Comparison of ENCODE assay signal across 30 mouse cellular contexts in the genomic region with DNA sequence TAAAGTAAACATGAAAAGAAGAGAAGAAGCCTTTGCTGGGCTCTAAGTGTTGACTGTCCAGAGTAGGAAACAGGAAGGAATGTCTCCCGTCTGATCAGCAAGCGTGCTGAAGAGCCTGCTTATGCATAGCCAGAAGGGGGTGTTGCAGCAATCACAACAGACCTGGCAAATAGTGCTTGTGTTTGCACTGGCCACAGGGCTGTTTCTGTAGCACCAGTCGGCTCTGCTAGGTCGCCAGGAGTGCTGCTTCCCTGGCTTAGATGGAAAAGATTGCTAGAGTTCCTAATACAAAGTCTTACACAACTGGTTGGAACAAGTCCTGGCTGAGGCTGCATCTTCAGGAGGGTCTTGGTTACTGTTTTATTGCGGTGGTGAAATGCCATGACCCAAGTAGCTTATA. TPM values are rescaled to one million over a fixed set of nuclear protein-coding genes. Genes with fewer than 3 reads are reported as not detected.
DNase-seq lines count a peak whose midpoint lies in the region; ATAC-seq and TF ChIP-seq lines count a peak whose summit lies in the region.
"Had no signal": no experiment of that assay in that cellular context is flagged by ENCODE, and none has a peak within 500 bp of the region (broad histone marks: within the 10 kb centered on the region; RNA-seq: fewer than 3 reads in every experiment).

No protein-coding gene starts in this region.

- H3K36me3 ChIP-seq in intestine, postnatal 0 days (ENCODE audit: control insufficient read depth, insufficient read depth): peaks cover 29% of the 10 kb centered on the region
- peaks cover 9% of the 10 kb centered on the region; the same call in 1 of the 2 replicates for H3K36me3 ChIP-seq in intestine, embryonic 16.5 days (ENCODE audit: control insufficient read depth, insufficient read depth, low read length)
- H3K36me3 ChIP-seq in liver, postnatal 0 days (replicated peaks; ENCODE audit: insufficient read depth, low read length): peaks cover 76% of the 10 kb centered on the region
- H3K36me3 ChIP-seq: hindbrain, embryonic 15.5 days had no signal

- no peaks in the 10 kb centered on the region for H3K4me1 ChIP-seq in intestine, postnatal 0 days (replicated peaks; ENCODE audit: control insufficient read depth, insufficient read depth, low read length)
- H3K4me1 ChIP-seq in intestine, embryonic 16.5 days (ENCODE audit: control insufficient read depth, insufficient read depth, low read length): no peaks in the 10 kb centered on the region
- H3K4me1 ChIP-seq in liver, postnatal 0 days (ENCODE audit: insufficient read depth): no peaks in the 10 kb centered on the region
- H3K4me1 ChIP-seq: forebrain, embryonic 13.5 days; hindbrain, embryonic 10.5 days; hindbrain, embryonic 15.5 days; limb, embryonic 15.5 days; midbrain, embryonic 12.5 days; neural tube, embryonic 13.5 days; stomach, embryonic 15.5 days had no signal

- H3K9me3 ChIP-seq in intestine, postnatal 0 days (ENCODE audit: control insufficient read depth): no peaks in the 10 kb centered on the region
- no peaks in the 10 kb centered on the region for H3K9me3 ChIP-seq in intestine, embryonic 16.5 days (ENCODE audit: control insufficient read depth, low read length)
- H3K9me3 ChIP-seq in liver, postnatal 0 days (ENCODE audit: low read length): no peaks in the 10 kb centered on the region
- H3K9me3 ChIP-seq: forebrain, embryonic 13.5 days; G1E; heart, embryonic 12.5 days; hindbrain, embryonic 10.5 days; hindbrain, embryonic 15.5 days; limb, embryonic 10.5 days; limb, embryonic 15.5 days; megakaryocyte, embryonic 14.5 days; midbrain, embryonic 12.5 days; neural tube, embryonic 13.5 days; stomach, embryonic 15.5 days had no signal

- H3K27ac ChIP-seq in intestine, postnatal 0 days (ENCODE audit: low read depth, low read length): no peak overlapping the region
- no peak overlapping the region for H3K27ac ChIP-seq in intestine, embryonic 16.5 days (ENCODE audit: low read length)
- no peak overlapping the region for H3K27ac ChIP-seq in liver, postnatal 0 days (ENCODE audit: low read depth)
- H3K27ac ChIP-seq: forebrain, embryonic 13.5 days; heart, adult 2 months; hindbrain, embryonic 10.5 days; hindbrain, embryonic 15.5 days; limb, embryonic 10.5 days; limb, embryonic 15.5 days; midbrain, embryonic 12.5 days; neural tube, embryonic 13.5 days; stomach, embryonic 15.5 days had no signal

- no peak overlapping the region for H3K4me3 ChIP-seq in intestine, postnatal 0 days (ENCODE audit: low read depth, low read length)
- no peak overlapping the region for H3K4me3 ChIP-seq in intestine, embryonic 16.5 days (ENCODE audit: low read length)
- no peak overlapping the region for H3K4me3 ChIP-seq in liver, postnatal 0 days (ENCODE audit: low read depth, low read length)
- H3K4me3 ChIP-seq: erythroblast, embryonic 14.5 days; forebrain, embryonic 13.5 days; heart, adult 2 months; heart, embryonic 12.5 days; hindbrain, embryonic 10.5 days; hindbrain, embryonic 15.5 days; limb, embryonic 10.5 days; limb, embryonic 15.5 days; megakaryocyte, embryonic 14.5 days; midbrain, embryonic 12.5 days; neural tube, embryonic 13.5 days; stomach, embryonic 15.5 days had no signal

- no peak overlapping the region for H3K4me2 ChIP-seq in intestine, postnatal 0 days (replicated peaks; ENCODE audit: low read depth)
- no peak overlapping the region for H3K4me2 ChIP-seq in intestine, embryonic 16.5 days (ENCODE audit: low read depth, low read length)
- no peak overlapping the region for H3K4me2 ChIP-seq in liver, postnatal 0 days (ENCODE audit: low read depth, low read length)
- H3K4me2 ChIP-seq: forebrain, embryonic 13.5 days; heart, embryonic 12.5 days; hindbrain, embryonic 15.5 days; limb, embryonic 15.5 days; midbrain, embryonic 12.5 days; neural tube, embryonic 13.5 days; stomach, embryonic 15.5 days had no signal

- ATAC-seq in intestine, postnatal 0 days: no peak
- no peak for ATAC-seq in intestine, embryonic 16.5 days
- ATAC-seq in liver, postnatal 0 days: peak; percentile 68
- ATAC-seq: forebrain, embryonic 13.5 days; inflammation-experienced regulatory T-cells, adult 6 months had no signal

- peak; percentile 31 for TF ChIP-seq CTCF in intestine, postnatal 0 days (IDR thresholded peaks at IDR 0.05; ENCODE audit: low read depth)
- peak; percentile 37 for TF ChIP-seq CTCF in liver, postnatal 0 days (IDR thresholded peaks at IDR 0.05; ENCODE audit: low read depth)

- H3K9ac ChIP-seq in intestine, postnatal 0 days (ENCODE audit: low read depth, low read length): no peak overlapping the region
- H3K9ac ChIP-seq in intestine, embryonic 16.5 days (ENCODE audit: low read depth, low read length): no peak overlapping the region
- no peak overlapping the region for H3K9ac ChIP-seq in liver, postnatal 0 days (replicated peaks)
- H3K9ac ChIP-seq: forebrain, embryonic 13.5 days; heart, embryonic 12.5 days; hindbrain, embryonic 15.5 days; limb, embryonic 15.5 days; midbrain, embryonic 12.5 days; neural tube, embryonic 13.5 days; stomach, embryonic 15.5 days had no signal

- no peak for TF ChIP-seq EP300 in liver, postnatal 0 days (IDR thresholded peaks at IDR 0.05; ENCODE audit: low read depth)

- no peaks in the 10 kb centered on the region for H3K27me3 ChIP-seq in intestine, postnatal 0 days (replicated peaks; ENCODE audit: control insufficient read depth, insufficient read depth, low read length)
- no peaks in the 10 kb centered on the region for H3K27me3 ChIP-seq in intestine, embryonic 16.5 days (replicated peaks; ENCODE audit: control insufficient read depth, insufficient read depth, low read length)
- no peaks in the 10 kb centered on the region for H3K27me3 ChIP-seq in liver, postnatal 0 days (ENCODE audit: insufficient read depth, low read length)
- H3K27me3 ChIP-seq: forebrain, embryonic 13.5 days; heart, embryonic 12.5 days; hindbrain, embryonic 15.5 days; limb, embryonic 15.5 days; megakaryocyte, embryonic 14.5 days; midbrain, embryonic 12.5 days; neural tube, embryonic 13.5 days; stomach, embryonic 15.5 days had no signal

- DNase-seq in fat pad, adult 2 months (ENCODE audit: extremely low read depth, low read depth, low spot score): peak; percentile 66
- no peak for DNase-seq in liver, postnatal 0 days
- peak; percentile 36 for DNase-seq in lung, postnatal 36 days
- no peak for DNase-seq in gastrocnemius, adult 18-20 months (ENCODE audit: low spot score)
- no peak for DNase-seq in layer of hippocampus, postnatal 25 days (ENCODE audit: extremely low spot score in 1 of 2, low spot score in 1 of 2)
- DNase-seq: adrenal gland, adult 8-10 months; cerebellum, adult 2 months; cerebellum, postnatal 14 days; gastrocnemius, postnatal 36 days; heart, adult 2 months; heart, postnatal 10 days; kidney, adult 2 months; kidney, postnatal 10 days; right cerebral cortex, postnatal 14 days; thymus, postnatal 36 days had no signal

- 71% methylated on average over 5 of the region's 5 CpGs for WGBS in intestine, postnatal 0 days
- 70% methylated on average over 5 of the region's 5 CpGs for WGBS in intestine, embryonic 16.5 days
- whole genome bisulfite sequencing in liver, postnatal 0 days (ENCODE audit: insufficient replicate concordance): 75% methylated on average over 5 of the region's 5 CpGs

RNA-seq across cellular contexts. Expression of a gene that starts 25.5 kb away (rescaled TPM):
- polyA plus RNA-seq in intestine, postnatal 0 days (2015; fragmentation: Nextera tagmentation; extraction: Ambion mirVana): 0.50 and 0.58 TPM in 2 replicates
- polyA plus RNA-seq in intestine, embryonic 16.5 days (2015; fragmentation: Nextera tagmentation; extraction: Ambion mirVana): 2.5 and 2.7 TPM in 2 replicates
- polyA plus RNA-seq in liver, postnatal 0 days (2015; fragmentation: Nextera tagmentation; extraction: Ambion mirVana): 1.9 and 2.3 TPM in 2 replicates
- total RNA-seq in gastrocnemius, adult 18-20 months (2021): under 1 TPM; 0.02 to 0.09 TPM
- total RNA-seq in layer of hippocampus, postnatal 25 days (2021): under 1 TPM; 0.26 to 0.39 TPM

Comparison
In these comparisons a context has a peak if more than half of its experiments do, and no peak if none do; other contexts are left out.
1. DNase-seq: peak in fat pad, adult 2 months (single experiment) and lung, postnatal 36 days (single experiment); none in liver, postnatal 0 days (single experiment), gastrocnemius, adult 18-20 months (single experiment) and layer of hippocampus, postnatal 25 days (0 of 2).